Mouse (Mus musculus) ovary, adult 18-20 months (tissue): ENCODE measurements at regions not wholly inside any gene's neighbourhood (a gene's known extent, or its start where the extent isn't known, plus 50 kb on each side); places are given as distances from the start of the nearest gene placed in this dataset.
"Not testable (repeated sequence)": the region's sequence is repeated elsewhere in the genome, so short reads cannot be mapped to it uniquely, and the experiment has no call there.

Experiments
- DNase-seq: peaks from one replicate; pipeline ENCODE4 v3.0.0; 2022; ENCODE audit warnings: low spot score, mixed read lengths

DNA sequence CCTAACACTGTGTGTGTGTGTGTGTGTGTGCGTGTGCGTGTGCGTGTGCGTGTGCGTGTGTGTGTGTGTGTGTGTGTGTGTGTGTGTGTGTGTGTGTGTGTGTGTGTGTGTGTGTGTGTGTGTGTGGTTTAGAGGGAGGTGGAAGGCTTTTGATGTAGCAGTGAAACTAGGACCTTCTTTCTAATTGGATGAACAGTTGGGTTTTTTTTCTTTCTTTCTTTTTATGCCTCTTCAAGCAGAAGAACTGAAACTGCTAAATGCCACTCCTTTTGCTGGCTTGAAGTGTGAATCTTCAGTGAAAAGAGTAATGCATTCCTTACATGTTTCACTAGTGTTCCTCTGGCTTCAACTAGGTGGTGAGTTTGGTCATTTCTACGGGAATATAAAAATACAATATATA lies 524.6 kb upstream of the Olfr1507 start:
- DNase-seq, result not testable (repeated sequence)

GRCm38 (mm10) chr14:53007741-53008140 lies 512.2 kb upstream of the Olfr1507 start:
- DNase-seq, result not testable (repeated sequence)

DNA sequence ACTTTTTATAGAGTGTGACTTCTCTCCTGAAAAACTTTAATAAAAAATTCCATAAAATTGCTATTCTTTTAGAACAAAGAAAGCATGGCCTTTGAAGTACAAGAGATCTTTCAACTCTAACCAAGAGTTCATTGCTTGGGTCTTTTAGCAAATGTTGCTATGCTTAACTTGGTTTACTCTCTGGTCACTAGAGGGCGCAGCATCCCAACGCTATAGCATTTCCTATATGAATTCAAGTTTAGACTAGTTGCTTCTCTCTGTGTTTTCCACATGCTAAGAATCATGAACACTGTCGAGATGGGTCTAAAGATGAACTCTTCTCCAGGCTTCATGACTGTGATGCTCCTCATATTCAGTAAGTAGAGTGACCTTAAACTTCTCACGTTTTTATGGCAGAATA lies 511.8 kb upstream of the Olfr1507 start:
- DNase-seq, result not testable (repeated sequence)

- DNase-seq, result not testable (repeated sequence)
Measured at GRCm38 (mm10) chr14:53001289-53001688, 505.7 kb upstream of the Olfr1507 start.

GRCm38 (mm10) chr14:52992106-52992760 lies 496.7 kb upstream of the Olfr1507 start:
- not testable (repeated sequence) for DNase-seq

DNA sequence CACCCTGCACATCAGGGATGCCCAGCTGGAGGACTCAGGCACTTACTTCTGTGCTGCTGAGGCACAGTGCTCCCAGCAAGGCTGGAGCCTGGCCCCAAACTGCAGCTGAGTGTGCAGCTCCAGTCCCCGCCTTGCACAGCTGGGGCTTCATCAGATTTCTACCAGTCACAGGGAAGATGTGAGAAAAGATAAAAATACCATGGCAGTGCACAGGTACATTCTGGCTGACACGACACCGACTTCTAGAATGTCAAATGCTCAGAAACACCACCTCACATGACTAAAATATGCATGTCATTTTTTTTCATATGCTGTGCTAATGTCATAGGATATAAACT lies 495.7 kb upstream of the Olfr1507 start:
- not testable (repeated sequence) for DNase-seq

GRCm38 (mm10) chr14:52990569-52991327 lies 495.2 kb upstream of the Olfr1507 start:
- DNase-seq, result not testable (repeated sequence)

DNA sequence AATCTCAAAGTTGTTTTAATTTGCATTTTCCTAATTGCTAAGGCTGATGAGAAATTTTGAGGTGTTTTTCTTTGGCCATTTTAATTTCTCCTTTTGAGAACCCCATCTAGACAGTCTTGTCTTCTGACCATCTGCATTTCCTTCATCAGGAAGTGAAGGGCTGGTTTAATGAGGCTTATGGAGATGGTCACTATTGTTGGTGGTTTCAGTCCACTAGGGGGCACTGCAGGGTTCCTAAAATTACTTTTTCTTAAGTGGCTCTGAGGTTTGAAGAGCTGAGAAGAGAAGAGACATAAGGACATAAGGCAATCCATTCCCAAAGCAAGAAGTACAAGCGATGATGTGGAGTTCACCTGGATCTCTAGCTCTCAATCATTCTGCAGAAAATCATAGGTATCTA lies 494.4 kb upstream of the Olfr1507 start:
- DNase-seq, result not testable (repeated sequence)

DNA sequence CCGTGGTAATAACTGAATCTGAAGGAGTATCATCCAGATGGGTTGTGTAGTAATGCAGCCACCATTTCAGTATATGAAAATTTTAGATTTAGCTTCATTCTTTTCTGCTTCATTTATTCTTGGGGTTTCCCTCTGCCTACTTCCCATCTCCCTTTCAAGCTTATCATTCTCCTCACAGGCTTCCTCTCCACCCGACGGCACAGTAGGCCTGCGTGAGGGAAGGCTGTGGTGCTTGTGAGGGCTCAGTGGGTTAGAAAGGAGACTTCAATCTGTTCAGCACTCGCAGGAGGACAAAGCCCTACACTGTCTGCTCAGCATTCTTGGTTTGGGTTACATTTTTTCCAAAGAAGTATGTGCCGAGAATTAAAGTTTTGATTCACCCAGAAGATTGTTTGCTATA lies 493.0 kb upstream of the Olfr1507 start:
- not testable (repeated sequence) for DNase-seq

GRCm38 (mm10) chr14:52972207-52973003 lies 476.9 kb upstream of the Olfr1507 start:
- DNase-seq, result not testable (repeated sequence)

- DNase-seq, result not testable (repeated sequence)
Measured at GRCm38 (mm10) chr14:52962110-52962509, 466.6 kb upstream of the Olfr1507 start.

- DNase-seq, result not testable (repeated sequence)
Measured at GRCm38 (mm10) chr14:52956515-52956914, 461.0 kb upstream of the Olfr1507 start.

DNA sequence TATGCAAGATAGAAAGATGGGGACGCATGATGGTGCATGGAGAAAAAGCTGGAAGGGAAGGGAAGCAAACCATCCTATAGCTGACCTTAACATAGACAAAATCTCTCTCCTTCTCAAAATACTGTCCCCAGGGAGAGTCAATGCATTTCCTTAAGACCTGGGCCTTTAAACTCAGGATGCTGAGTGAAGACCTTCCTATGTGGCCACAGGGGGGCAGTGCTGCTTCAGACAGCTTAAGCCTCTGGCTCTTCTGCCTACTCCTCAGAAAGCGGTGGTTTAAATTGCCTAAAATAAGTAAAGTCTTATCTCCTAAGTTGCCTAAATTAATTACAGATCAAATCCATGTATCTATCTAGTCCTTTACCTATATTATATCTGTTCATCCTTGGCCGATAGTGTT lies 449.4 kb upstream of the Olfr1507 start:
- not testable (repeated sequence) for DNase-seq

DNA sequence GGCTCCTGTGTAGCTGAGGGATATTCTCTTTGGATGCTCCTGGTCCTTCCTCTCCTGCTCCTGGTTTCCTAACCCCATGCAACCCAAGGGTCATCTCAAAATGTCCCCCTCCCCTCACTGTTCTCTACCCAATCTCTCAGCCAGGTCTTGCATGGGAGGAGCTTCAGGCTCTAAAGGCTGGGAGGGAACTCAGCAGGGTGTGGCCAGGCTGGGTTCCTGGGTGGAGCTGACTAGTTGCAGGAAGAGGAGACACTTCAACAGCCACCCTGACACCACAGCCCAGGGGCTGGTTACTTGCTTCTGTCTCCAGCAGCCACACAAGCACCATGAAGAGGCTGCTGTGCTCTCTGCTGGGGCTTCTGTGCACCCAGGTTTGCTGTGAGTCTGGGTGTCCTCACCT lies 446.9 kb upstream of the Olfr1507 start:
- DNase-seq, result not testable (repeated sequence)

DNA sequence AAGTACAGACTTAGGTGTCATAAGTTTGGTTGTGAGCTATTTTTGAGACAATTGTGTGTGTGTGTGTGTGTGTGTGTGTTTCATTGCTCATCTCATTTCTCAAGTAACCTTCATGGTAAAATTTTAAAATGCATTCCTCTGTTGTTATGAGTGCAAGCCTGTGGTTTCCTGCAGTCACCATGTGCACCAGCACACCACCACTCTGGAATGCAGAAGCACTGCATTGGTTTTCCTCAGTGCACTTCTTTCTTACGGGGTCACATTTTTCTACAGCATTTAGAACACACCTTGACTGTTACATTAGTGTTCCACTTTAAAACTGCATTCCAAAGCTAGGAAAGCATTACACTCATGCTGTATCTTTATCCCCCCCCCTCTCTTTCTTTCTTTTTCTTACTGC lies 446.2 kb upstream of the Olfr1507 start:
- DNase-seq, result not testable (repeated sequence)

- not testable (repeated sequence) for DNase-seq
Measured at GRCm38 (mm10) chr14:52920138-52920537, 424.6 kb upstream of the Olfr1507 start.

GRCm38 (mm10) chr14:52913814-52914213 lies 418.3 kb upstream of the Olfr1507 start:
- not testable (repeated sequence) for DNase-seq

GRCm38 (mm10) chr14:52899629-52900028 lies 404.1 kb upstream of the Olfr1507 start:
- not testable (repeated sequence) for DNase-seq

- not testable (repeated sequence) for DNase-seq
Measured at GRCm38 (mm10) chr14:52898310-52898709, 402.8 kb upstream of the Olfr1507 start.

DNA sequence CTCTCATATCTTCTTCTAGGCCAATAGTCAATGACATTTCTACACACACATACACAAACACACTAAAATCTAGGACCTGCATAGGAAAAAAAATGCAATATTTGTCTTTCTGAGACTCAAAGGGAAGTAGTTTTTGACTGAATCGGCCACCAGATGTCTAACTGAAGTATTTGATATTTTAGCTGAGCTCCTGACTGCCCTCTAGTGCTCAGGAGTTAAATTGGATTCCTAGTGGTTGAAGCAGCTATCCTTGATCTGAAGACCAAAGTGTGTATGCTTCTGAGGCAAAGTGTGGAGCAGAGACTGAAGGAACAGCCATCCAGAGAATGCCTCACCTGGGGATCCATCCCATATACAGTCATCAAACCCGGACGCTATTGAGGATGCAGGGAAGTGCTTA lies 384.4 kb upstream of the Olfr1507 start:
- not testable (repeated sequence) for DNase-seq

DNA sequence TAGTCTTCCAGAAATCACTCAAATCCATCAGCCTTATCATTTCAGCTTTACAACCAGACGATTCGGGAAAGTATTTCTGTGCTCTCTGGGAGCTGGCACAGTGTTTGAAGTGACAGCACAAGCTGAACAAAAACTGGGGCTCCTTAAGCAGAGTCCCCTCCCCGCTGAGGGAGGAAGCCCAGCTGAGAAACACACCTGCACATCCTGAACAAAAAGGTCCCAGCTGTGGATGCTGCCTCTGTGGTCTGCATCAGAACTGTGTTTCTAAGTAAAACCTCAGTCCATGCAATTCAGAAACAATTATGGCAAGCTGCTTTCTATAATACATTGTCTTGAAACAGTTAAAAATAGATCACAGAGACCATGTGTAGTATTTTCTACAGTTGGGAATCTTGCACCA lies 368.3 kb upstream of the Olfr1507 start:
- DNase-seq, result not testable (repeated sequence)

DNA sequence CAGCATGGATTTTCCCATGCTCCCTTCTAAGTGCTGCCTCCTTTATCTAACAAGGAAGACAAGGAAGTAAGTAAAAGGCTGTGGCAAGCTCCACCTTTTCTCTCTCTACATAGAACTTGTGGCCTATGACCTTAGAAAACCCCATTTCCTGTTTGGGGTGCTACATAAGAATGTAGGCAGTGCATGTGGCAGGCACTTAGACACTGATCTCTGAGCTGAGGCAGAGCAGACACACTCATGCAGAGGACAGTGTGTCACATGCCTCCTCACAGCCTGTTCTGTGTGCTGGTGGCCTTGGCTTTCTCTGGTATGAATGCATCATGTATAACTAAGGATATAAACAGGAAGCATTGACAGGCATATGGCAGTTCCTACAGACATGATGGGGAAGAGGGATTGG lies 367.6 kb upstream of the Olfr1507 start:
- DNase-seq, result not testable (repeated sequence)

- not testable (repeated sequence) for DNase-seq
Measured at GRCm38 (mm10) chr14:52862491-52862890, 366.9 kb upstream of the Olfr1507 start.
